Mouse (Mus musculus) neural tube, embryonic 10.5 days (tissue): ENCODE results near the gene Ror1.
A peak's percentile ranks its signal among the peaks of the same experiment; 100 is the strongest.

Experiments
- DNase-seq: peaks from one replicate; pipeline ENCODE4 v3.0.0-alpha.2; 2017; ENCODE audit warnings: low spot score; ENCODE audit errors: extremely low spot score

The Ror1 gene

DNA sequence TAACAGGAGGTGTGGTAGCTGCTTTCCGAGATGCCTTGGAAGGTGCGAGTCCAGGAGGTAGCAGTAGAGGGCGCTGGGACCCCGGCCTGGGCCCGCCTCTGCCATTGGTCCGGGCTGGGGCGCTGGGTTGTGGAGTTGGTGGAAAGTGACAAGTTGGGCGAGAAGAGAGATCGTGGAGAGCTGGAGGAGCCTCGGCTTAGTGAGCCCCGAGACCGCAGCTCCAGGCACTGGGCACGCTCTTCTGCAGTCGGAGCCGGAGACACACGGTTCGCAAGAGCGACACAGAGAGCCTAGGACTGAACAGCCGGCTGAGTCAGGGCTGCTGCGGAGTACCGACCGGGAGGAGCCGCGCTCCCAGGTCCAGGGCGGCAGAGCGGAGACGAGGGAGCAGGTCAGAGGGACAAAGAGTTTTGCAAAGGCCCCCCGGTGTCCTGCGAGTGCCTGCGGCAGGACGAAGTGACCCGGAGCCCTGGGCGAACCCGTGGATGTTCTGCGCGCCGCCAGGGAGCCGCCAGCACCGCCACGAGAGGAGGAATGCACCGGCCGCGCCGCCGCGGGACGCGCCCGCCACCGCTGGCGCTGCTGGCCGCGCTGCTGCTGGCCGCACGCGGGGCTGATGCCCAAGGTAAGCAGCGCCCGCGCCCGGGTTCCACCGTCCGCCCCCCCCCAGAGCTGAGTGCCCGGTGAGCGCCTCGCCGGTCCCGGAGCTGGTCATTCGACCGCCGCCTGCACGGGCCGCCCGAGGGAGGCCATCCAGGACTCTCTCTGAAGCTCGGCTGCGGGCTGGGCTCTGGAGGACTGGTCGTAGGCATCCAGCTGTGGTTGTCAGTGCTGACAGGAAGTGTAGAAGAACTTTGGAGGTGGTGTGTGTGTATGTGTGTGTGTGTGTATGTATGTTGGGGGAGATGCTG, at the start of gene Ror1:
TSS of gene Ror1 (plus strand) at position 107 of the 911 bp plus-strand sequence.
- DNase-seq: peak; percentile 96

DNA sequence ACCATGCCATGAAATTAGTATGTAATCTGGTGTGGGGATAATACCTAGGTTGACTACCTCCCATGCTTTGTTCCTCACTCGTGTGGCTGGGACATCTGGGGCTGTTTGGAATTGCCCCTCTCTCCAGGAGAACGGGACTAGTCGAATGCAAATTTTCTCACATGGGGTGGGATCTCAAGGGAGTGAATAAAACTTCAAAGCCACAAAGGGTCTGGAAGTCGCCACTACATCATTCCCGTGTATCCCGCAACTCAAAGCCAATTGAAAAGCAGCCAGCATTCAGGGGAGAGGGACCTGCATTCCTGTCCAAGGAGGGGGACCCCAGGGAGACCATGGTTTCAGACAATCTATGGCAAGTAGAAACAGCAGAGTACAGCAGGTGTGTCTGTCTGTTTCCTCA, 48.5 kb upstream of the Ror1 start:
- no peak for DNase-seq

DNA sequence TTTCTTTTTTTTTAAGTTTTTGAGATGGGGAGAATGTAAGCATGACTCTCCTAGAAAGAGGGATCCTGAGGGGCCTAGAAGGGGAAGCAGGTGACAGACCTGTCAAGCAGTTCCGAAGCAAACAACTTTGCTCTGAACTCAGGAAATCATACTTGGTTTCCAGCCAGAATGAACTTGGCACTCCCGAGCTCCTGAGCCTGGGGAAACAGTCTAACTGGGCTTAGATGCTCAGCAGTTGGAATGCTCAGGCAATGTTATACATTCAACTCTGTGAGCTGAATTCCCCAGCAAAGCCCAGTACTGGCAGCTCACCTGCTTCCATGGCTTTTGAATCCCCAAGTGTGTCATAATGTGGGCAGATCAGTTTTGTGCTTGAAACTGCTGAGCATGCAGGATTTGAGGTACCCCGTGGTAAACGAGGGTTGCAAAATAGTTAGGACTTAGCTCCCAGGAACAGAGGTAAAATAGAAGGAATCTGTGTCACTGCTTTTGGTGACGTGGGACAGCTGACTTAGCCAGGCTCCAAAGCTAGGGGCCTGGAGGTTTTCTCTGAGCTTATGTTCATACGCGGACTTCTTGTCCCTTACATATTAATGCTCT, 47.1 kb upstream of the Ror1 start:
- no peak for DNase-seq

DNA sequence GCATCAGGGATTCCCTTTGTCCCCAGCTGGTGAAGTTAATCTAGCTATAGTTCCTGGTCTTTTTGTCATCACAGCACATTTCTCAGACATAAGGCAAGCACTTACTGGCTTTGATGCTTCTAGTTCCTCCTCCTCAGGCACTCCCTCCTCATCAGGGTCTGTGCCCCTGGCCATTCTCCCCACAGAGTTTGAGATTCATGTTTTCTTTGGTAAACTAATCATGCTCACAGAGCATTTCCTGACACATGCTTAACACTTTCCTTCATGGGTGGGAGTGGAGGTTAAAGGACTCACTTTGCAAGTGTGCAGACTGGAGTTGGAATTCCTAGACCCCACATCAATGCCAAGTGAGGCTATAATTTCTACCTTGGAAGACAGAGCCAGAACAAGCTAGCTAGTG, 43.8 kb upstream of the Ror1 start:
- no peak for DNase-seq

DNA sequence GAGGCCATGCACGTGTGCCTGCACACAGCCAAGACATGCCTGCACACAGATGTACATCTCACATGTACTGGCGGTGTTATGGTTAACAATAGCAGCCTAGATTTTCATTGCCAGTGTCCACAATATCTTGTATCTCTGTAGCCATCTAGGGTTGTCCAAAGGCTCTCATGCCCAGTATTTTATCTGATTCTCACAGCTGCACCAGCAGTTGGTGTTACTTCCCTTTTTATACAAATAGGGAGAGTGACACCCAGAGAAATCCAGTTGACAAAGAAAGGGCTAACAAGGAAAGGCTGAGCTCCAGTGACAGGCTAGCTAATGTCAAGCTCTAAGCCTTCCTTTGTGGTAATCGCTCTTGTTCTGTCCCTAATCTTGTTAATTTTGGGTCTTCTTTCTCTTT, 43.3 kb upstream of the Ror1 start:
- DNase-seq: no peak

DNA sequence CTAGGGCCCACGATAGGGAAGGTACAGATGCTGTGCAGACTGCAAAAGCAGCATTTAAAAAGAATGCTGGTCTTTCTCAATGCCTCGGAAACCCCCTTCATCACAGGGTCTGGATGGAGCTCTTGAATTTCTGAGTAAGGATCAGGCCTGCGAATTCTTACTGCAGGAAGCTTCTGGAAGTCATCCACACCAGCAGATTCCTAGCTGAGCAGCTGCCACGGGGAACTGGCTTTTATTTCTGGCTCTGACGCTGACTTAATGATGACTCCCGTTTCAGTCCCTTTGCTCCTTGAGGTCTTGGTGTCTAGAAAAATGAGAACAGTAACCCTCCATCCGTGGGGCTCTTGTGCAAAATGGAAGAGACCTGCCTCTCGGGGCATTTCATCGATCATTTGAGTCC, 39.5 kb upstream of the Ror1 start:
- DNase-seq: no peak

DNA sequence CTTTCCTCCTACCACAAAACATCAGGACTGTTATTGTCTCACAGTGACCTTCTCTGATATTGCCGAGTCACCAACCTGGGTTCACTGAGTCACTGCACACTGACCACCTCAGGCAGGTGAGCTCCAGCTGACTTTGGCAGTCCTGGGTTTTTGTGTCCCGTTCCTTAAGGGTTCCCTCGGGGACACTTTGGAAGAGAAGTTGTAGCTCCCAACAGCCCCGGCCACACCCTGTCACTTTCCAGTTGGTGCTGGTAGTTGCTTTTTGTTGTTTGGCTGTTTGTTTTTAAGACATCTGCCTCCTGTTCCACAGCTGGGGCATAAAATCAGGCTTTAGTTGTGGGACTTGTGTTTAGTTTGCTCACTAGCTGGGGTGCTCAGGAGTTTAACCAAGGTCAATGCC, 39.1 kb upstream of the Ror1 start:
- DNase-seq: no peak

DNA sequence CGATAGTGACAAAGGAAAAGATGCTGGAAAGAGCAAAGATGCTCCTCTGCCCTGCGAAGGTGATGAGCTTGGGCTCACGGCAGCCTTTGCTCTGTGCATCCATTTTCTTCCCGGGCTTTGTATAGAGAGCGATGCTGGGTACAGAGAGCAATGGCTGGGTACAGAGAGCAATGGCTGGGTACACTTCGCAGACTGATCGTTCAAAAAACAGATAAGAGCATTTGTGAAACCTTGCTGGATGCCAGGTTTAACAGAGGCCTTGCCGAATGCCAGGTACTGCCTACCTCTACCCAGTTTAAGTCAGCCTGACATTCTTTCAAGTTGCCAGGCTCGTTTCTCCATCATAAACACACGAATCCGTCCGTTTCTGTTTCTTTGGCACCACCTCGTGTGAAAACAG, 38.2 kb upstream of the Ror1 start:
- no peak for DNase-seq

DNA sequence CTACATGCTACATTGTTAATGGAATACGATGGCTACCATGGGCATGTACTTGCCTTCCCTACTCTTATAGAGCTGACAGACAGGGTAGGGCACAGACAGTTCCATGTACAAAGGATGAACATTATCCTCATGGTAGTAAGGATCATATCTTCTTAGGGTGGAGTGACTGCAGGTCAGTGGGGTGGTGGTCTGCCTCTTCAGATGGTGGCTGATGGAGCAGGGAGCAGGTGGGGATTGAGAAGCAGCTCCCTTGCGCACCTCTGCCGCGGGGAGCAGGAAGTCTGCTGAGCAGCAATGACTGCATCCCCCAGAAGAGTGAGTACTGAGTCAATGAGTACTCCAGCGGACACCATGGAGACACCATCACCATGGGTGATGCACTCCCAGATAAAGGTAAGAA, 37.0 kb upstream of the Ror1 start:
- DNase-seq: no peak

DNA sequence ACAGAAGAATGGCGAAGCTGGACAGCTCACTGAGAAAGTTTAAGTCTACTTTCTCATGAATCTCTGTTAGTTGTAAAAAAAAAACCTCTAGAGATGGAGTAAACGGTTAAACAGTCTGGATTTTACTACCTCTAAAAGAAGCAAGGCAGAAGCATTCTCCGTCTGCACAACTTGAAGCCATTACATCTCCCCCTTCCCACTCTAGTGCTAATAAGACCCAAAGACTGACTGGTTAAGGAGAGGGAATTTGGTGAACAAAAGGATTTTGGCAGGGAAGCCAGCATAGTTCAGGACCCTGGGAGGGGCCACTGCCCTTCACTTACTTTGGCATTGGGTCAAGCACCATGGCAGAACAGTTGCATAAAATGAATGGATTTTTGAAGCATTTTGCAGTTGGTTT, 35.8 kb upstream of the Ror1 start:
- no peak for DNase-seq

DNA sequence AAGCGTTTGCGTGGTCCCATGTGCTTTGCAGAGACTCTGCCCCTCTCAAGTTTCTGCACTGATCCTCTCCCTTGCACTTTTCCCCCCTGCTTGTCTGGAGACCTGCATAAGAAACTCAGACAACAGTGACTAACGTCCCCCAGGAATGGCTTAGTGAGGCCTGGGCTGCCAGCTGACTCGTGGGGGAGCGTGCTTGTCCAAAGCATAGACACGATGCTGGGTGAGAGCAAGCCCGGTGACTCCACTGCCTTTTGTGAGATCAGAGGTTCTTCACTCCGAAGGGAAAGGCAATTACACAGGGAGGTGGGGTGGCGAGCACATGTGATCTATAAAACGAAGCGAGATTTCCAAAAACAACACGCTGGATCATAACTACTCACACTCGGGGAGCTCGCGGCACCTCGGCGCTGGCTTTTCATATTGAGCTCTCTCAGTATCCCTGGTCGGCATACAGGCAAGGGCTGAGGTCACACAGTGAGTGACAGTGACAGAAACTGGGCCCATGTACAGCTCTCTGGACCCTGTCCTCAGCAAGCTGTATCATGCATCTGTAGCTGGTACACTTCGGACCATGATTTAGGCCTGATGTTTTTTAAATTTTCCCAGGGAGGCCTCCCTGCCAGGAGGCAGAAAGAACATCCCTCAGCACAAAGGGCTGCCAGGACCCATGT, 34.1 kb upstream of the Ror1 start:
- DNase-seq: no peak

DNA sequence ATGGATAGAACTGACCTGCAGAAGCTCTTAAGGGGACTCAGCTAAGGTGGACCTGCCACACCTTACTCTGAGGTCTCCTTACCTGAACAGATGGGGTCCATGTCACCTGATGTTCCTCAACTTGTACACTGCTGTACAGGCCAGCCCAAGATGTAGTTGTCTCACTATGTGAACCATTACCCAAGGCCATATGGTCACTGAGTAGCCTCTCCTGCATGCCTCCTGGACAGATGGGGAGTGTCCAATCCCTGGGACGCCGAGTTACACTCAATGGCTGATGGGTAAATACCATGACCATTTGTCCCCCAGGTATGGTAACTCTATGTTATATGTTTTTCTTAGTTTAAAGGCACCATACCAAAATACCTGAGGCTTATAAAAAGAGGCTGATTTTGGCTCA, 29.9 kb upstream of the Ror1 start:
- DNase-seq: no peak

DNA sequence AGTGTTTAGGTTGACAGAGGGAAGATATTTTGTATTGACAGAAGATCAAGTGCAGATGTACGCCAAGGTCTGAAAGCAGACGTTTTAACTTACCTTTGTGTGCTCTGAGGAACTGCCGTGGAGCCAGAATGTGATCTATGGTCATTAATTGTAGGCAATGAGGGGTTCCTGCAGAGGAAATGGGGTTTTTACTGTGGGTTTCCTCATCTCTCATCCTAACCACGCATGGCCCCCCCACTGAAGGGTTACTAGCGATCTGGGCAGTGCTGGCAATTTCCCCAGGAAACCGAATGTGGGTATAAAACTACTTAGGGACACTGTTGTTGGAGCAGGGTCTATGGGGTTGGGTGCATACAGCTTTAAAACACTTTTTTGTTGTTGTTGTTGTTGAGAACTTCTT, 25.5 kb upstream of the Ror1 start:
- DNase-seq: no peak

DNA sequence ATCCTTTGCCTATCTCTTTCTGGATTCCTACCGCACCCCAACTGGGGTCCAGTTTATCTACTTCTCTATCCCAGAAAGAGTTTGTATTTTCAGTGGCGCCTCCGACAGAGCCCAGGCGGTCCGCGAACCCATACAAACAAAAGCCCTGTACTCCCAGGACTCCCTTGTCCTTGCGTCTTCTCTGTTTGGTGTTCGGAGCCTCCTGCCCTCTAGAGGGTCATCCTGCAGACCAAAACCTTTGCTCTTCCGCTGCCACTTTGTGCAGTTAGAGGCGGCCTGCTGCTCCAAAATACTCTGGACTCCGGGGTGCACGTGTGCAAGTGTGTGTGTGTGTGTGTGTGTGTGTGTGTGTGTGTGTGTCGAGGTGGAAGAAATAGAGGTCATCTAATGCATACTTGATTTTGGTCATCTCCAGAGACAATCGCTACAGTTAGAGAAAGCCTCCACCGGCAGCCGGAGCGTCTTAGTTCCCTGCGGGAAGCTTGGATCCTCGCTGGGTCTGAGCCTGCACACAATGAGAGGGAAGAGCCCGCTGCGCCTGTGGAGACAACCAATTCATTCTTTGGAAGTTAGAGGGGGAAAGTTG, 1.1 kb downstream of the Ror1 start:
- peak; percentile 63 for DNase-seq

DNA sequence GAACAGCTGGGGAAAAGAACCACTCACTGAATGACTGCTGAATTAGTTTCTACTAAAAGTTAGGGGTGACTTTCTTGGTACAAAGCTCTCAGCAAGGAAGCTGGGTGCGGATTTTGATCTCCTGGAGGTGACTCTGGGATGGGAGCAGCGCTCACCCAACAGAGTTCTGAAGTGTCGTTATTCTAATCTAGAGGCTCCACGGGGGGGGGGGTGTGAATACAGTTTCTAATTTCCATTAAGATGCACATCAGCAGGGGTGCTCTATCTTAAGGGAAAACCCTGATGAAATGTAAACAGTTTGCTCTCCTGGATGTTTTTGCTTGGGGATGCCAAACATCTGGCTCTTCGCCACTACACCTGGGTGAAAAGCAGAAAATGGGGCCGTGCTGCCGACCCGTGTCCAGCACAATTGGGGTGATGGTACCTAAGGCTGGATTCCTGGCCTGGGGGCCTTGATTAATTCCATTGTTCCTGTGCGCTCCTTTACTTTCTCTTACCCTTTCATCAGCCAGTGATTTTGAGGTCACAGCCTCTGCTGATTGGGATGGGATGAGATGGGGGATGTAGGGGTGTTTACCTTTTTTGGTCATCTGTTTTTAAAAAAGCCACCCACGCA, 1.9 kb downstream of the Ror1 start:
- no peak for DNase-seq

DNA sequence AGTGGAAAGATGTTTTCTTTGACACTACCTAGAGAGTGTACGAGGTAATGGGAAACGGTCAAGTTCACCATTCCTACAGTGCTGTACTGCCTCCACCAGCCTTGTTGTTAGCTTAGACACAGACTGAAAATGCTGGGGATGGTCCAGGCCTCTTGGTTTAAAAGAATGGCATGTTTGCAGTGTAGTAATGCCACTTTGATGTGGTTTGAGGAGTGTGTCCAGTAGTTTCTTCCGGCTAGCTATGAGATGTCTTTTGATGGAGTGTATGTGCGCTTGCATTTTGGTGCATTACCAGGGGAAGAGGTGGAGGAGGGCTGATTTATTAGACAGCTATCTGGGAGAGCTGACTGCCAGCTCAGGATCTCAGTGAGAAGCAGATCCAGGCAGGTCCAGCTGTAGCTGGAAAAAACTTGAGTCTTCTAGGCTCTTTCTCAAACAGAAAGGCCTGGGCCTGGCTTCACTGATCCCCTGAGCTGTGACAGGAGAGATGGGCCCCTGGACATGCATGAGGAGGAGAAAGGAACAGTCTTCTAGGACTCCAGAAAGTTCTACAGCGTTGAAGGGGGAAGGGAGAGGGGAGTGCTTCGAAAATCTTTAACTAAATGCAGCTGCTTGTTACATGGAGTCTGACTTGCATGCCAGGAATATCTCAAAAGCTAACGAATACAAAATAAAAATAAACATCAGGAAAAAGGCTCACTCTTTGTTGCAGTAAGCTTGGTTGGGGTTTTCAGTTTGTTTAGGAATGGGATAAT, 5.7 kb downstream of the Ror1 start:
- no peak for DNase-seq

DNA sequence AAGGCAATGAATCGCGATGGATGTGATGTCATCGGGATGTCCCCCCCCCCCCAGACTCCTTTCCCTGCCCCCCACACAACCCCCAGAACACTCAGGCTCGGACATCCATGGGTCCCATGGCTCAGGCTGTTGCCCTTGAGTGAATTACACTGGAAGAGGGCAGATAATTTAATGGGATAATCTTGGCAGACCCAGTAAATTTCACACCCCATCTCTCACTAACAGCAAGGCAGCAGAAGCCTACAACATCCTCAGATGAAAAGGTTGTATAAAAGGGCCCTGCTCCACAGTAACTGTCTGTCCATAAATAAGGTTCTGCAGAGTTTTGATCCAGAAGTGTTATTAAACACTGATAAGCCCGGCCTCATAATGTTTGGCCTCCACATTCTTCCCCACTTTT, 6.3 kb downstream of the Ror1 start:
- no peak for DNase-seq

DNA sequence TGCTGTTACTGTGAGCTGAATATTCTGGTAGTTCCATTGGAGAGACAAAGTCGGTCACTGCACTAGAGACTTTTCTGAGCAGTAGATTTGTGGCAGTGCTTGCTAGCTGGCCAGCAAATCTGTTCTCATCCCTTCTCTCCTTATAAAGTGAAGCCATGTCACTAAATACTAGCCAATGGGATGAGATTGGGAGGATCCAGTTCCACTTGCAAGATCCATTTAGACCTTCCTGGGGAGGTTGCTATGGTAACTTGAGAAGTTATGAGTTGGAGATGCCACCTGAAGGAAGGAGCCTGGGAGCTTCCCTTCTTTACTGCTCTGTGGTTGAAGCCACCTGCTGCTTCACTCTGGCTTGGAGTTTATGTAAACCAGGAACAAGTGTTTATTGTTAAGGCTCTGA, 8.7 kb downstream of the Ror1 start:
- DNase-seq: no peak

DNA sequence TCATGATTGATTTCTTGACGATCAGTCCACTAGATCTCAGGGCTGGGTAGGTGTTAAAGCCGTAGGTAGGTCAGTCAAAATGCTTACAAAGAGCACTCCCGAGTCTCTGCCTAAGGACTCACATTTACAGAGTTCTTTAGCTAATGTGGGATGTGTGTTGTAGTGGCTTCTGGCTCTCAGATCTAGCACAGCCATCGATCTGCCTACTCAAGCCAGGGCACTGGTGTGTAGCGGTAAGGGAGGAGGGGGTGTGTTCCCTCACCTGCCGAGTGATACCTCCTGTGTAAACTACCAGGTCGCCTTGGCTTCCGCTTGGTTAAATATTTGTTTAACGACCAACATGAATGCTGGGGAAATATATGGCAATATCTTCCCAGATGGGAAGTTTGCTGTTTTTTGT, 12.0 kb downstream of the Ror1 start:
- no peak for DNase-seq

DNA sequence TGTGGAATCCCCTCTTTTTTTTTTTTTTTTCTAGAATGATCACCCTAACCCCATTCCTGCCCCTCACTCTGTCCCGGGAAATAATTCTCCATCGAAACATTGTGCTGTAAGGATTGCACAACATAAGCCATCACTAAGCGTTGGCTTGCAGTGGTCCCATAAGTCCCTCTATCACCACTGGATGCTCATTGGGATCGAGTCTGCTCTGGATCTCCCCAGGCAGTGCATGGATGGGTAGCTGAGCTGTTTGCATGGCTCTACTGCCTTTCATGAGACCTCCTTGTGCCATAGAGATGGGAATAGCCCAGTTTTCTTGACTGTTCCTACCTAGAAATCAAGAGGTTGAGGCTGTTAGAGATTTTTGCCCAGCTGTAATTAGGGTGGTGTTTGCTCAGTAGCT, 13.0 kb downstream of the Ror1 start:
- no peak for DNase-seq

DNA sequence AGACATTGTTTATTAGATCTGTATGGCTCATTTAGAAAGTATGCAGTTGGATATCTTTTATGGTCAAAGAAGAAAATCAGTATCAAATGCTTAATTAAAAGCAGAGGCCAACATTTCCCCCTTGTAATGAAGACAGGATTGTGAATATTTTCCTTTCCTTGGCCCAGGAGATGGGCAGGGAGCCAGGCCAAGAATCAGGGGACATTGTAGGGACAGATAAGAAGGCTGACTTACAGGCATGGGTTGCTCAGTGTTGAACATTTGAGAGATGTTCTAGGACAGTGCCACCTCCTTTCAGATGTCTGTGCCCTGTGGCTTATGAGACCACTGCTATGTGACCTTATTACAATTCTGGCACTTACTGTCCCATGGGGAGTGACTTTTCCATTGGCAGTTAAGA, 18.6 kb downstream of the Ror1 start:
- DNase-seq: no peak
